Mouse (Mus musculus): ENCODE results near the gene Eif2b3. TPM values are rescaled to one million over a fixed set of nuclear protein-coding genes. Genes with fewer than 3 reads are reported as not detected.

Gene Eif2b3
- polyA plus RNA-seq, 1 experiment from 2014 or later = 44.1 TPM

- ATAC-seq (ENCODE audit: low FRiP score) = no peak
- no peaks in the 10 kb centered on the region for H3K9me3 ChIP-seq
- H3K27me3 ChIP-seq = peaks cover 12% of the 10 kb centered on the region; the same call in 1 of the 2 replicates
- H3K4me3 ChIP-seq (replicated peaks) = no peak overlapping the region
- WGBS = 92% methylated on average over 17 of the region's 17 CpGs
- no peak overlapping the region for H3K27ac ChIP-seq
- peaks cover 34% of the 10 kb centered on the region for H3K36me3 ChIP-seq (replicated peaks)
- peaks cover 16% of the 10 kb centered on the region for H3K4me1 ChIP-seq
- H3K9ac ChIP-seq = no peak overlapping the region
- no peak overlapping the region for H3K4me2 ChIP-seq
Observed at GRCm38 (mm10) chr4:116999513-117000154, 19.6 kb upstream of the Eif2b3 start.

GRCm38 (mm10) chr4:117001957-117002356 lies 17.2 kb upstream of the Eif2b3 start:
- ATAC-seq (ENCODE audit: low FRiP score) = no peak
- no peak overlapping the region for H3K4me2 ChIP-seq
- H3K9me3 ChIP-seq = no peaks in the 10 kb centered on the region
- H3K9ac ChIP-seq = no peak overlapping the region
- 0 out of 2 replicates have a peak, but pooled peaks cover 4% of the 10 kb centered on the region for H3K27me3 ChIP-seq
- H3K36me3 ChIP-seq (replicated peaks) = peaks cover 34% of the 10 kb centered on the region
- 0 out of 2 replicates have a peak, but pooled peaks cover 2% of the 10 kb centered on the region for H3K4me1 ChIP-seq
- H3K4me3 ChIP-seq (replicated peaks) = no peak overlapping the region
- H3K27ac ChIP-seq = no peak overlapping the region
- 91% methylated on average over 16 of the region's 16 CpGs for WGBS

- ATAC-seq (ENCODE audit: low FRiP score) = peak; percentile 67
- H3K9ac ChIP-seq = no peak overlapping the region
- no peak overlapping the region for H3K4me3 ChIP-seq (replicated peaks)
- H3K27ac ChIP-seq = no peak overlapping the region
- H3K9me3 ChIP-seq = no peaks in the 10 kb centered on the region
- 0 out of 2 replicates have a peak, but pooled peaks cover 4% of the 10 kb centered on the region for H3K27me3 ChIP-seq
- 0 out of 2 replicates have a peak overlapping the region, but pooled peaks have one; percentile 1 for H3K4me2 ChIP-seq
- WGBS = 55% methylated on average over 38 of the region's 38 CpGs
- H3K36me3 ChIP-seq (replicated peaks) = peaks cover 34% of the 10 kb centered on the region
- 0 out of 2 replicates have a peak, but pooled peaks cover 2% of the 10 kb centered on the region for H3K4me1 ChIP-seq
Observed at GRCm38 (mm10) chr4:117002543-117003521, 16.4 kb upstream of the Eif2b3 start.

GRCm38 (mm10) chr4:117004649-117005048 lies 14.6 kb upstream of the Eif2b3 start:
- ATAC-seq (ENCODE audit: low FRiP score) = no peak
- H3K4me1 ChIP-seq = 0 out of 2 replicates have a peak, but pooled peaks cover 2% of the 10 kb centered on the region
- WGBS = 84% methylated on average over 4 of the region's 4 CpGs

GRCm38 (mm10) chr4:117005611-117006400 lies 13.4 kb upstream of the Eif2b3 start:
- H3K27me3 ChIP-seq = 0 out of 2 replicates have a peak, but pooled peaks cover 4% of the 10 kb centered on the region
- no peaks in the 10 kb centered on the region for H3K9me3 ChIP-seq
- no peak overlapping the region; the same call in 1 of the 2 replicates for H3K27ac ChIP-seq
- H3K9ac ChIP-seq = no peak overlapping the region
- H3K4me3 ChIP-seq (replicated peaks) = no peak overlapping the region
- H3K4me1 ChIP-seq = 0 out of 2 replicates have a peak, but pooled peaks cover 2% of the 10 kb centered on the region
- no peak for ATAC-seq (ENCODE audit: low FRiP score)
- 81% methylated on average over 7 of the region's 7 CpGs for WGBS
- H3K36me3 ChIP-seq (replicated peaks) = peaks cover 18% of the 10 kb centered on the region
- H3K4me2 ChIP-seq = no peak overlapping the region

More at GRCm38 (mm10) chr4:117004649-117005048, 14.6 kb upstream of the Eif2b3 start:
- Histone ChIP-seq H3K4me3 (replicated peaks) (no peak overlapping the region), H3K4me2 (no peak overlapping the region), H3K36me3 (replicated peaks) (peaks cover 29% of the 10 kb centered on the region), H3K9ac (no peak overlapping the region), H3K27me3 (0 out of 2 replicates have a peak, but pooled peaks cover 4% of the 10 kb centered on the region), H3K27ac (no peak overlapping the region), H3K9me3 (no peaks in the 10 kb centered on the region)

GRCm38 (mm10) chr4:117007058-117007457 lies 12.1 kb upstream of the Eif2b3 start:
- Histone ChIP-seq H3K4me2 (no peak overlapping the region), H3K27me3 (no peaks in the 10 kb centered on the region), H3K27ac (no peak overlapping the region), H3K9ac (no peak overlapping the region), H3K4me1 (0 out of 2 replicates have a peak, but pooled peaks cover 2% of the 10 kb centered on the region), H3K4me3 (replicated peaks) (no peak overlapping the region), H3K9me3 (no peaks in the 10 kb centered on the region), H3K36me3 (replicated peaks) (peaks cover 13% of the 10 kb centered on the region; the same call in 1 of the 2 replicates)
- ATAC-seq (ENCODE audit: low FRiP score) = no peak
- 85% methylated on average over 3 of the region's 3 CpGs for WGBS

GRCm38 (mm10) chr4:117010231-117010630 lies 9.0 kb upstream of the Eif2b3 start:
- no peaks in the 10 kb centered on the region for H3K27me3 ChIP-seq
- H3K9me3 ChIP-seq = no peaks in the 10 kb centered on the region
- no peak for ATAC-seq (ENCODE audit: low FRiP score)
- no peaks in the 10 kb centered on the region for H3K4me1 ChIP-seq
- H3K9ac ChIP-seq = no peak overlapping the region
- H3K4me2 ChIP-seq = no peak overlapping the region
- no peak overlapping the region for H3K4me3 ChIP-seq (replicated peaks)
- no peak overlapping the region for H3K27ac ChIP-seq
- 89% methylated on average over 5 of the region's 5 CpGs for WGBS
- H3K36me3 ChIP-seq (replicated peaks) = no peaks in the 10 kb centered on the region

GRCm38 (mm10) chr4:117013596-117013995 lies 5.6 kb upstream of the Eif2b3 start:
- H3K27ac ChIP-seq = no peak overlapping the region
- no peaks in the 10 kb centered on the region for H3K27me3 ChIP-seq
- 88% methylated on average over 6 of the region's 6 CpGs for WGBS
- H3K9ac ChIP-seq = no peak overlapping the region
- no peak overlapping the region for H3K4me3 ChIP-seq (replicated peaks)
- ATAC-seq (ENCODE audit: low FRiP score) = no peak
- H3K36me3 ChIP-seq (replicated peaks) = no peaks in the 10 kb centered on the region
- no peaks in the 10 kb centered on the region for H3K9me3 ChIP-seq
- H3K4me1 ChIP-seq = no peaks in the 10 kb centered on the region
- H3K4me2 ChIP-seq = no peak overlapping the region

GRCm38 (mm10) chr4:117014901-117015415 lies 4.2 kb upstream of the Eif2b3 start:
- Histone ChIP-seq H3K36me3 (replicated peaks) (no peaks in the 10 kb centered on the region), H3K27me3 (no peaks in the 10 kb centered on the region), H3K27ac (no peak overlapping the region), H3K9me3 (no peaks in the 10 kb centered on the region), H3K4me2 (no peak overlapping the region), H3K4me1 (peaks cover 4% of the 10 kb centered on the region; the same call in 1 of the 2 replicates), H3K9ac (no peak overlapping the region), H3K4me3 (replicated peaks) (no peak overlapping the region)
- 64% methylated on average over 4 of the region's 4 CpGs for WGBS
- no peak for ATAC-seq (ENCODE audit: low FRiP score)

- Histone ChIP-seq H3K27ac (no peak overlapping the region), H3K4me2 (no peak overlapping the region), H3K36me3 (replicated peaks) (peaks cover 7% of the 10 kb centered on the region), H3K4me3 (replicated peaks) (no peak overlapping the region), H3K4me1 (peaks cover 12% of the 10 kb centered on the region), H3K27me3 (no peaks in the 10 kb centered on the region), H3K9ac (no peak overlapping the region), H3K9me3 (no peaks in the 10 kb centered on the region)
- 92% methylated on average over 2 of the region's 2 CpGs for WGBS
- ATAC-seq (ENCODE audit: low FRiP score) = no peak
Observed at GRCm38 (mm10) chr4:117017738-117018137, 1.5 kb upstream of the Eif2b3 start.

- H3K36me3 ChIP-seq (replicated peaks) = peaks cover 13% of the 10 kb centered on the region
- WGBS = 81% methylated on average over 7 of the region's 7 CpGs
- no peak overlapping the region for H3K4me2 ChIP-seq
Observed at GRCm38 (mm10) chr4:117018327-117018726, 875 bp upstream of the Eif2b3 start.

More at GRCm38 (mm10) chr4:117018327-117018726, 875 bp upstream of the Eif2b3 start:
- Histone ChIP-seq H3K4me3 (replicated peaks) (no peak overlapping the region), H3K4me1 (peaks cover 12% of the 10 kb centered on the region), H3K27ac (no peak overlapping the region), H3K9ac (no peak overlapping the region), H3K9me3 (no peaks in the 10 kb centered on the region), H3K27me3 (no peaks in the 10 kb centered on the region)
- no peak for ATAC-seq (ENCODE audit: low FRiP score)
